Mouse (Mus musculus): Measurements from ENCODE around the gene Itm2c.

Itm2c gene

GRCm38 (mm10) chr1:85894231-85894747 is at the start of gene Itm2c:
Gene Itm2c, plus strand, starts transcription at chr1:85894281.
- peak; percentile 81 to 90 for DNase-seq (ENCODE audit: low spot score in 2 of 2)

DNA sequence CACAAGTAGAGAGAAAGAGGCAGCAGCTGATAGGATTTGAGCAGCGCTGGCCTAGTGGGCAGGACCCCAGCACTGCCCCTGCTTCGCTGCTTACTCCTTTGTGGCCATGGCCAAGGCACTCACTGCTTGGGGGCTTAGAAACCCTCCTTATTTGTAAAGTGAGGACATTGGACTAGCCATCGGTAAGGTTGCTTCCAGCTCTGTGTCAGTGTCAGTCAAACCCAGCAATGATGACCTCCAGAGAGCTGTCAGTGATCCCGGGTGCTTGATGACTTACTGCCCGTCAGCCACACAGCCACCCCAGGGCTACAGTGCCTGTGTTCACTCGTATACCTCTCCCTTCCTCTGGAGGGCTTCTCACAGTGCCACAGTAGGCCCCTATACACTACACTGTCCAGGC is 49.1 kb upstream of the Itm2c start:
- DNase-seq (ENCODE audit: low spot score in 2 of 2) = no peak

DNA sequence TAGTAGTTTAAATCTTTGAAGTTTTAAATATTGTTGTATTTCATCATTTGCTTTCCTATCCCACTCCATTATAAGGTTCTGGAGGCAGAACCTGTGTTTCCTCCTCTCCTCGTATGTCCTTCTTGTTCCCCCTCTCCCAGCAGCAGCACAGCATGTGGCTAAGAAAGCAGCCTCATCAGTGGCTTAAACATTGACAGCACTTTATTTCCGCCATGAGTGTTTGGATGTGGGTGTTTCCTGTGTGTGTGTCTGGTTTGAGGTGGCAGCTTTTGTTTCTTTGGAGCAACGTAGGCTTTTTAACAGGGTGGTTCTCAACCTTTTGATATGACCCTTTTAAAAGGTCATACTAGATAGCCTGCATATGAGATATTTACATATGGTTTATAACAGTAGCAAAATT is 48.6 kb upstream of the Itm2c start:
- no peak for DNase-seq (ENCODE audit: low spot score in 2 of 2)

- DNase-seq (ENCODE audit: low spot score in 2 of 2) = no peak
Measured at GRCm38 (mm10) chr1:85849016-85849415, 45.1 kb upstream of the Itm2c start.

GRCm38 (mm10) chr1:85850851-85851250 is 43.2 kb upstream of the Itm2c start:
- no peak for DNase-seq (ENCODE audit: low spot score in 2 of 2)

DNA sequence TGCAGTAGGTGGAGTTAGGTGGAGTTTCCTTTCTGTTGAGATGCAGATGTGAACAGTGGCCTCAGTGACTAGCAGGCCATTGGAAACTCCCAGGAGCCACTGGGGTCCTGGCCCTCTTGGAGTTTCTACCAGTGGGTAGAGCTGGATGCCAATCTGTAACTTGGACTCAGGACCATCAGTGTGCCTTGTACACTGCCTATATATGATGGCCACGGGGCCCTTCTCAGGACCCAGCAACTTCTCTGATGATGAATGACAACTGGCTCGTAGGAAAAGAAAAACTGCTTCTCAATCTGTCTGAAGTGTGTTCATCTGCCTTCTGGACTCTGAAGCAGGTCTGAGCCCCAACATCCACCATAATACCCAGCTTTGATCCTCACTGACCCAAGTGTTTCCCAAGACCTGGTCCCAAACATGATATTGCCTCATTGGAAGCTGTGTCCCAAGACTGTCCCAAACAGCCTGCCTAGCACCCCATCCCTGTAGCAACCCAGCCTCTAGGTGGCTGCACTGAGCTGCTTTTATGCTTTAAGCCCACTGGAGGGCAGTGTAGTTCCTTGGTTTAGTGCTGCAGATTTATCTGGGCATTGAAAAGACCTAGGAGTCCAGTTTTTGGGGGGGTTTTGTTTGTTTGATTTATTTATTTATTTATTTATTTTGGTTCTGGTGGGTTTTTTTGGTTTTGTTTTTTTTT is 40.9 kb upstream of the Itm2c start:
- peak; percentile 49 to 70 for DNase-seq (ENCODE audit: low spot score in 2 of 2)

DNA sequence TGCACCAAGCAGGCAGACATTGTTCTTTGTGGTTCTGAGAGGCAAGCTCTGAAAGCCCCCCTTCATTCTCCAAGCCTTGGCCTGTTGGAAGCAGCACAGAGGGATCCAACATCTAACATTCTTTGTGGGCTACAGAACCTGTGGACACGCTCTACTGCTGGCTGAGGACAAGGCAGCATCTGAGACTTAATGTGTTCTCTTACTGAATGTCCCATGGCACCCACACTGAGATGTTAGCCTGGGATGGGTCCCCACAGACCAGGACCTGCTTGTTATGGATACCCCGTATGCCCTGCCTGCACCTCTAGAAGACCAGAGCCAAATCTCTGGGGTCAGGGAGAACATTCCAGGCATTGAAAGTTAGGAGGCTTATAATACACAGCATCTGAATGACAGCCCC is 40.2 kb upstream of the Itm2c start:
- no peak for DNase-seq (ENCODE audit: low spot score in 2 of 2)

DNA sequence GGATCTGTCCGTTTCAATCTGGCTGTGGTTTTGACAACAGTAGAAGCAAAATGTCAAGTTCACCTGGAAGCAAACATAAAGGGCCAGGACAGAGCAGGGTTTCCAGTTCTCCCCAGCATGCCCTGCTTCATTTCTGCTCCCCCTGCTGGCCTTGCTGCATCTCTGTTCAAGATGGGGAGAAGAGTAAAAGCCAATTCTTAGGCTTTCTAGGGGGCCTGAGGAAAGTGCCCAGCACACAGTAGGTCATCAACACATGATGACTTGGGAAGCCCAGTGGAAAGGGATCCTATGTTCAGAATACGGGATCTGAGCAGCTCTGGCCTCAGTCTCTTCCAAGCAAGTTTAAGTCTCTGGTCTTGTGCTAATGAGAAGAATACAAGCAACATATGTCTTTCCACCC is 39.6 kb upstream of the Itm2c start:
- no peak for DNase-seq (ENCODE audit: low spot score in 2 of 2)

GRCm38 (mm10) chr1:85856266-85856665 is 37.8 kb upstream of the Itm2c start:
- DNase-seq (ENCODE audit: low spot score in 2 of 2) = no peak

DNA sequence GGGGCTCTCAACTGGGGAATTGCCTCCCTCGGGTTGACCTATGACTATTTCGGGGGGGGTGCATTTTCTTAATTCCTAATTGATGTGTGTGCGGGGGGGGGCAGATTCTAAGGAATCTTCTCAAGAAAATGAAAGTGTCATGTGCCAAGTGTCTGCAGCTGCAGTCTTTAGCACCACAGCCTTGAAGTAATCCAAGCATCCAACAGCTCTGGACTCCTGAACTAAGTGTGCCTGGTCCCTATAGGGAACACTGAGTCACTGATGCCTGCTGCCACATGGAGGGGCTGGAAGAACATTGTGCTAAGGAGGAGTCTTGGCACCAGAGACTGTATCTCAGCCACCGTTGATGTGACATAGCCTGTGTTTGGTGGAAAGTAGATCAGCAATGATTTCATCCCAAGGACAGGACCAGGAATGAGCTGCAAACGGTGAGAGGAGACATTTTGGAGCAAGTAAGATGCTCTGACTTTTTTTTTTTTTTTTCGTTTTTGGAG is 36.8 kb upstream of the Itm2c start:
- no peak for DNase-seq (ENCODE audit: low spot score in 2 of 2)

DNA sequence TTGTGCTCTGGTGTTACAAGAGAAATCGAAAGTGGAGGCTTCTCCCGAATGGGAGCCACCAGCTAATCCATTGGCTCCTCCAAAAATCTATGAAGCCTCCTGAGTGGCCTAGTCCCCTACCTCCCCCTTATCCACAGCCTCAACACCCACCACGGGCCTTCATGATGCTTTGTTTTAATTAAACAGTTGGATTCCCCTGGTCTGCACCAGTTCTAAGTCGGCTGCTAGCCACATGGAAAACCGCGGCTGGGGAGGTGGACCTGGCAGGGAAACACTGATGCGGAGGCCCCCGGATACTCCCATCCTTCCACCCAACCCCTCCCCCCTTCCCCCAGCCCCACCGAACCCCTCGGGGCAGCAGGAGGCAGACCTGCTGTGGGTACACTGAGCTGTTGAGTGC is 29.7 kb upstream of the Itm2c start:
- DNase-seq (ENCODE audit: low spot score in 2 of 2) = no peak

- DNase-seq (ENCODE audit: low spot score in 2 of 2) = no peak
Measured at GRCm38 (mm10) chr1:85870001-85870400, 24.1 kb upstream of the Itm2c start.

- DNase-seq (ENCODE audit: low spot score in 2 of 2) = no peak
Measured at GRCm38 (mm10) chr1:85870546-85870945, 23.5 kb upstream of the Itm2c start.

DNA sequence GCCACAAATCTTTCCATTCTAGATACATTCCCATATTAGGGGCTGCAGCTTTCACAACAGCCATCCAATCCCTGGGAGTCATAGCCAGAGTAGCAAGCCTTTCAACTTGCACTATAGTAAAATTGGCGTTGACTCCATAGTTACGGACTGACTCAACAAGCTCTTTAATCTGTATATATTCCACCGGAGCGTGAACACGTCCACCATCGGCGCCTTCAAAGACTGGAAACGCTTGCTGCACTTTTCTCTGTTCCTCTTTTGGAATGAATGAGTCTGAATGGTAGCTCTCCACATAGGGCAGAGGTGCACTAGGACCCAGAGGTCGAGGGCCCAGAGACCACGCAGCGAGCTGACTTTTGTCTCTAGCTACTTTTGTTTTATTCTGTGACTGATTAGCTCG is 12.1 kb upstream of the Itm2c start:
- no peak for DNase-seq (ENCODE audit: low spot score in 2 of 2)

GRCm38 (mm10) chr1:85887221-85887620 is 6.9 kb upstream of the Itm2c start:
- DNase-seq (ENCODE audit: low spot score in 2 of 2) = no peak

GRCm38 (mm10) chr1:85894748-85895360 is 773 bp downstream of the Itm2c start:
- DNase-seq (ENCODE audit: low spot score in 2 of 2) = peak; percentile 70 to 72

- DNase-seq (ENCODE audit: low spot score in 2 of 2) = peak in 1 of 2 experiments; percentile 69
Measured at GRCm38 (mm10) chr1:85895391-85895837, 1.3 kb downstream of the Itm2c start.

GRCm38 (mm10) chr1:85896110-85896509 is 2.0 kb downstream of the Itm2c start:
- no peak for DNase-seq (ENCODE audit: low spot score in 2 of 2)

DNA sequence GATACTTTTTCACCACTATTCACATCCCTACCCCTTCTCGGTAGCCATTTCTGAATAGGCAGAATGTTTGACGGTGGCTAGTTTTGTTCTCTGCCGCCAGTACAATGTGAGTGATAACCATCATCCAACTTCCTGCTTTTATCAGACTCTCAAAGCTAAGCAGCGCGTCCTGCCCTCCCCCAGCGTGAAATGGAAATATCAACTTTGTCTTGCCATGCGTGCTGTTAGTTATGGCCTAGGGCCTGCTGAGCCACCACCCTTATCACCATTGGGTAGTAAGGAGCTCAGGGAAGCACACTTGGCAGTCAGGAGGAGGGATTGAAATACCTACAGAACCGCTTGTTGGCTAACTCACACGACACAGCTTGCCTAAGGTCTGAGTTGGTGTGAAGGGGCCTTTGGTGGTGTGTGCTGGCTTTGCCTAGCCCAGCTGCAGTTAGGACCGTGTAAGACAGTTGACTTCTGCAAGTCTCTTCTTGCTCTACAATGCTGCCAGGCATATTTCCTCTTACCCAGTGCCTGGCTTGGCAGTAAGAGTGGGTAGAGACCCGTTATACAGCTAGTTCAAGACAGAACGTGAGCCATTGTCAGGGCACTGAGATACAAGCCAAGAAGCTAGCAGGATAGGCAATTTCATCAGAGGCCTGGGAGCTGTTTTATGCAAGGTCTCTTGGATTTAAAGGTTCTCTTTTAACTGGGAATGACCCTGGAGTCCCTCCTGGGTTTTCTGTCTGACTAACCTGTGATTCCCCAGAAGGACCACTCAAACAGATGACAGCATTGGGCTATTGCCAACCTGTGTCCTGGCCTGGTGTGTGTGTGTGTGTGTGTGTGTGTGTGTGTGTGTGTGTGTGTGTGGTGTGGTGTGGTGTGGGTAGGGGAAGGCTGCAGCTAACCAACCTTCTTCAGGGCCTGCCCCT is 3.0 kb downstream of the Itm2c start:
- DNase-seq (ENCODE audit: low spot score in 2 of 2) = no peak

DNA sequence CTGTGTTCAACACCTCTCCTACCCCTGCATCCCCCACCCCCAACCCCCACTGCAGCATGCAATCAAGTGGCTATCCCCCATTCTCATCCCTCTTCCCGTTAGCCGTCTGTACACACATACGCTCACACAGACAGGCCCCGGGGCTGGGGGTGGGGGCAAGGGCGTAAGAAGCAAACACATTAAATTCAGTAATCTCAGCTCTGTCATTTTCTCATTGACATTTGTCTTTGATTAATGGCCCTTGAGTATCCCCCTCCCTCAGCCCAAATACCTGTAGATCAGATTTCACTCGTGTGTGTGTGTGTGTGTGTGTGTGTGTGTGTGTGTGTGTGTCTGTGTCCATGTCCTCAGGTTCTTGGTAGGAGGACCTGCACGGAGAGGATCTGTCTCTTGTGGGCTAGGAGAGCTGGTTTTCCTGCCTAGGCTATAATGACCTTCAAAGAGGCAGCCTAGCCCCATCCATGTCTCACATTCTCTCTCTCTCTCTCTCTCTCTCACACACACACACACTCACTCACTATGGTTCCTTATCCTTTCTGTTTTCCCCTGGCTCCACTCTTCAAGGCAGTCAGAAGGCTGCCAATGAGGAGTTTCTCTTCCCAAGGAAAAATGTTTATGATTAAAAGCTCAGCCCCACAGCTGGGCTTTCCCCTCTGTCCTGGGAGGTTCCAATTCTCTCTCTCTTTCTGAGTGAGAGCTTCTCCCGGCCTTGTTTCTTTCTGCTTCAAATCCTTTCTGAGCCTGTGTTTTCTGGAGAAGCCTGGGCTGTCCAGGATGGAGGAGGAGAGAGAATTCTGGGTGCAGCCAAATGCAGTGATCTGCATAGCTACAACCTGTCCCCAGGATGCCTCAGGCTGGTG is 4.0 kb downstream of the Itm2c start:
- no peak for DNase-seq (ENCODE audit: low spot score in 2 of 2)

GRCm38 (mm10) chr1:85898761-85899387 is 4.8 kb downstream of the Itm2c start:
- DNase-seq (ENCODE audit: low spot score in 2 of 2) = no peak
